Mouse (Mus musculus) heart, adult 2 months (tissue): ENCODE data around the gene Sidt1. TPM values are rescaled to one million over a fixed set of nuclear protein-coding genes. Genes with fewer than 3 reads are reported as not detected.
A peak's percentile ranks its signal among the peaks of the same experiment; 100 is the strongest.

Experiments
- DNase-seq, 2 experiments: peaks; one replicate each; pipeline ENCODE4 v3.0.0; 2021
- H3K27ac ChIP-seq: fragments of 200-600 bp; 2 replicates; pipeline ENCODE4 v1.8.1; 2022
- H3K27me3 ChIP-seq: fragments of 200-500 bp; 2 replicates; pipeline ENCODE4 v1.6.1; 2012; ENCODE audit warnings: mild to moderate bottlenecking, low read length, inconsistent platforms, mixed read lengths; ENCODE audit not compliant: control insufficient read depth, insufficient read depth
- H3K36me3 ChIP-seq: fragments of 200-500 bp; 2 replicates; pipeline ENCODE4 v1.6.1; 2012; ENCODE audit warnings: low read length, inconsistent platforms; ENCODE audit not compliant: control insufficient read depth, insufficient read depth
- H3K4me1 ChIP-seq: fragments of 200-500 bp; 2 replicates; pipeline ENCODE4 v1.6.1; 2011; ENCODE audit warnings: low read length; ENCODE audit not compliant: control insufficient read depth, insufficient read depth
- H3K4me3 ChIP-seq: fragments of 200-600 bp; 2 replicates; pipeline ENCODE4 v1.8.1; 2022
- H3K79me2 ChIP-seq: fragments of 200-500 bp; replicated peaks from 2 replicates; pipeline ENCODE4 v1.6.1; 2012; ENCODE audit warnings: mild to moderate bottlenecking, inconsistent platforms, low read length, moderate library complexity, mixed read lengths; ENCODE audit not compliant: control insufficient read depth, insufficient read depth
- H3K9ac ChIP-seq: fragments of 200-500 bp; 2 replicates; pipeline ENCODE4 v1.6.1; 2012; ENCODE audit warnings: low read depth, mild to moderate bottlenecking, control low read depth, inconsistent platforms, low read length, mixed read lengths
- CTCF ChIP-seq: fragments of 200-600 bp; IDR thresholded peaks from 2 replicates; pipeline ENCODE4 v1.8.1; 2022; ENCODE audit warnings: antibody characterized with exemption, mild to moderate bottlenecking, moderate library complexity
- EP300 ChIP-seq: fragments of 200-500 bp; IDR thresholded peaks from 2 replicates; pipeline ENCODE4 v1.6.1; 2011; ENCODE audit warnings: low read depth, low read length, control low read depth; ENCODE audit not compliant: insufficient read depth
- POLR2A ChIP-seq: fragments of 200-500 bp; IDR thresholded peaks from 2 replicates; pipeline ENCODE4 v1.6.1; 2011; ENCODE audit warnings: mild to moderate bottlenecking, low read depth, low read length, control low read depth; ENCODE audit not compliant: insufficient read depth
- WGBS: fragments of 180-500 bp; shearing (Covaris S2); methylation state at CpG from one replicate; pipeline ENCODE4 v1.1.7; 2018; 5-methylcytosine and 5-hydroxymethylcytosine counted together
- intact Hi-C: fragments of 180-260 bp; cut with DNase I; formaldehyde crosslinking; loops from one replicate; pipeline ENCODE4 v1.15.1; 2025
- polyA plus RNA-seq: library from polyadenylated mRNA; depleted of rRNA; stranded (reverse); fragments of >200 nt; gene quantifications from 2 replicates; pipeline ENCODE4 v1.2.3, GENCODE M21; 2012
- total RNA-seq, 2 experiments: library from RNA; stranded (reverse); gene quantifications; 2 replicates each; pipeline ENCODE4 v1.2.3; 2021

Gene Sidt1
- total and polyA plus RNA-seq, 3 experiments, result 0.32 to 1.3 (median 0.37) TPM

GRCm38 (mm10) chr16:44233019-44233418, 100.0 kb downstream of the Sidt1 start:
- Histone ChIP-seq H3K36me3 (no peaks in the 10 kb centered on the region), H3K4me1 (no peaks in the 10 kb centered on the region), H3K27ac (no peak overlapping the region), H3K27me3 (no peaks in the 10 kb centered on the region), H3K4me3 (no peak overlapping the region), H3K79me2 (no peaks in the 10 kb centered on the region), H3K9ac (no peak overlapping the region)
- intact Hi-C loops, result no loop called here
- 87% methylated on average over 7 of the region's 7 CpGs for WGBS
- TF ChIP-seq POLR2A (no peak), EP300 (no peak), CTCF (no peak)
- DNase-seq, result no peak

GRCm38 (mm10) chr16:44226706-44227291, 106.2 kb downstream of the Sidt1 start:
- Histone ChIP-seq H3K27ac (no peak overlapping the region), H3K79me2 (no peaks in the 10 kb centered on the region), H3K27me3 (no peaks in the 10 kb centered on the region), H3K4me1 (no peaks in the 10 kb centered on the region), H3K36me3 (peaks cover 3% of the 10 kb centered on the region), H3K9ac (no peak overlapping the region), H3K4me3 (no peak overlapping the region)
- intact Hi-C loops, result no loop called here
- TF ChIP-seq EP300 (no peak), CTCF (no peak), POLR2A (no peak)
- DNase-seq, result no peak
- 83% methylated on average over 13 of the region's 13 CpGs for WGBS

GRCm38 (mm10) chr16:44221463-44221862, 111.5 kb downstream of the Sidt1 start:
- H3K27ac ChIP-seq, result peak overlapping the region; percentile 53
- TF ChIP-seq EP300 (no peak), CTCF (no peak), POLR2A (no peak)
- no peak overlapping the region for H3K4me3 ChIP-seq
- no peak for DNase-seq
- intact Hi-C loops, result no loop called here
- no peaks in the 10 kb centered on the region for H3K27me3 ChIP-seq
- WGBS, result 20% methylated on average over 6 of the region's 6 CpGs
- peaks cover 4% of the 10 kb centered on the region; the same call in 1 of the 2 replicates for H3K4me1 ChIP-seq
- peaks cover 11% of the 10 kb centered on the region for H3K36me3 ChIP-seq
- no peak overlapping the region for H3K9ac ChIP-seq
- no peaks in the 10 kb centered on the region for H3K79me2 ChIP-seq

GRCm38 (mm10) chr16:44216417-44216816, 116.6 kb downstream of the Sidt1 start:
- Histone ChIP-seq H3K4me3 (no peak overlapping the region), H3K36me3 (peaks cover 10% of the 10 kb centered on the region; the same call in 1 of the 2 replicates), H3K27ac (peak overlapping the region; percentile 84; the same call in 1 of the 2 replicates), H3K79me2 (no peaks in the 10 kb centered on the region), H3K9ac (no peak overlapping the region), H3K4me1 (peaks cover 4% of the 10 kb centered on the region; the same call in 1 of the 2 replicates), H3K27me3 (no peaks in the 10 kb centered on the region)
- no peak for TF ChIP-seq CTCF
- no peak for TF ChIP-seq POLR2A
- no peak for TF ChIP-seq EP300
- 95% methylated on average over 7 of the region's 7 CpGs for WGBS
- DNase-seq, result no peak
- intact Hi-C loops, result no loop called here

DNA sequence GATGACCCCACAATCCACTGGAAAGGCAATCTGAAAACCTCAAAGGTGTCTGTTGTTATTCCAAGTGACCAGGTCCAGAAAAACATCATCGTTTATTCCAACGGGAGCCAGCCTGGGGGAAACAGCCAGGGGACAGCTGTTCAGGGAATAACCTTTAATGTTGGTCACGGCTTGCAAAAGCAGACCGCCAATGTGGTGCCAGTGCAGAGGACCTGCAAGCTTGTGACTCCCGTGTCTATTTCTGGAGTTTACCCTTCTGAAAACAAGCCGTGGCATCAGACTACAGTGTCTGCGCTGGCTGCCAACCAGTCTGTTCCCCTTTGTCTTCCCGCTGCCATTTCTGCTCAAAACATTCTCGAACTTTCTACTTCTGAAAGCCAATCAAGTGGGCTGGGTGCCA, 117.5 kb downstream of the Sidt1 start:
- WGBS, result 71% methylated on average over 9 of the region's 9 CpGs
- Histone ChIP-seq H3K27me3 (no peaks in the 10 kb centered on the region), H3K36me3 (peaks cover 10% of the 10 kb centered on the region; the same call in 1 of the 2 replicates), H3K4me1 (peaks cover 2% of the 10 kb centered on the region; the same call in 1 of the 2 replicates), H3K4me3 (no peak overlapping the region), H3K9ac (no peak overlapping the region), H3K27ac (peak overlapping the region; percentile 84), H3K79me2 (no peaks in the 10 kb centered on the region)
- peak; percentile 32 to 66 for DNase-seq
- intact Hi-C loops, result no loop called here
- peak; percentile 64; the same call in 1 of the 2 replicates for TF ChIP-seq EP300
- TF ChIP-seq CTCF, result no peak
- TF ChIP-seq POLR2A, result peak; percentile 32; the same call in 1 of the 2 replicates

- DNase-seq, result no peak
- H3K27me3 ChIP-seq, result no peaks in the 10 kb centered on the region
- peaks cover 2% of the 10 kb centered on the region; the same call in 1 of the 2 replicates for H3K4me1 ChIP-seq
- no peak overlapping the region for H3K9ac ChIP-seq
- H3K27ac ChIP-seq, result no peak overlapping the region
- H3K79me2 ChIP-seq, result no peaks in the 10 kb centered on the region
- no peak overlapping the region for H3K4me3 ChIP-seq
- 88% methylated on average over 7 of the region's 7 CpGs for WGBS
- no peak for TF ChIP-seq CTCF
- no peak for TF ChIP-seq POLR2A
- no peak for TF ChIP-seq EP300
- H3K36me3 ChIP-seq, result peaks cover 8% of the 10 kb centered on the region; the same call in 1 of the 2 replicates
- intact Hi-C loops, result no loop called here
Observed at GRCm38 (mm10) chr16:44212703-44213102, 120.3 kb downstream of the Sidt1 start.
